Mouse (Mus musculus) MEL (cell line): ENCODE results near the gene Gm20388.

Source experiments
- CHD2 ChIP-seq: IDR thresholded peaks from 2 replicates; pipeline ENCODE4 v1.6.1; 2011; ENCODE audit warnings: low read length, improper control_type of control experiment
- CTCF ChIP-seq, 3 experiments: IDR thresholded peaks in 2 of 3; conservative IDR thresholded peaks in 1 of 3; 2 replicates each; pipeline ENCODE4 v1.5.1; 2011 to 2012; ENCODE audit warnings: low read length in 3 of 3, low read depth in 2 of 3, mild to moderate bottlenecking in 2 of 3, improper control_type of control experiment in 1 of 3, inconsistent platforms in 1 of 3, mixed read lengths in 1 of 3, moderate library complexity in 1 of 3; ENCODE audit not compliant: control insufficient read depth in 1 of 3, insufficient read depth in 1 of 3, poor library complexity in 1 of 3, severe bottlenecking in 1 of 3
- GATA1 ChIP-seq: IDR thresholded peaks from 2 replicates; pipeline ENCODE4 v1.6.1; 2011; ENCODE audit warnings: low read depth, low read length, improper control_type of control experiment
- MAFK ChIP-seq: IDR thresholded peaks from 2 replicates; pipeline ENCODE4 v1.6.1; 2011; ENCODE audit warnings: low read depth, mild to moderate bottlenecking, low read length, improper control_type of control experiment, borderline replicate concordance
- NRF1 ChIP-seq: IDR thresholded peaks from 2 replicates; pipeline ENCODE4 v1.6.1; 2014; ENCODE audit warnings: low read depth, mild to moderate bottlenecking, inconsistent platforms, low read length, improper control_type of control experiment, moderate library complexity; ENCODE audit not compliant: poor library complexity, insufficient read depth, severe bottlenecking
- POLR2A ChIP-seq, 2 experiments: IDR thresholded peaks; 2 replicates each; pipeline ENCODE4 v1.6.1; 2011 to 2012; ENCODE audit warnings: low read length in 2 of 2, mild to moderate bottlenecking in 2 of 2, control low read depth in 1 of 2, improper control_type of control experiment in 1 of 2, low read depth in 1 of 2, moderate library complexity in 1 of 2; ENCODE audit not compliant: control insufficient read depth in 1 of 2, insufficient read depth in 1 of 2, poor library complexity in 1 of 2
- TCF12 ChIP-seq: IDR thresholded peaks from 2 replicates; pipeline ENCODE4 v1.6.1; 2014; ENCODE audit warnings: low read depth, mild to moderate bottlenecking, inconsistent platforms, low read length, improper control_type of control experiment, moderate library complexity
- UBTF ChIP-seq: IDR thresholded peaks from 2 replicates; pipeline ENCODE4 v1.6.1; 2012; ENCODE audit warnings: low read depth, mild to moderate bottlenecking, inconsistent platforms, low read length, improper control_type of control experiment, moderate library complexity, borderline replicate concordance; ENCODE audit not compliant: insufficient read depth
- ZC3H11A ChIP-seq: IDR thresholded peaks from 2 replicates; pipeline ENCODE4 v1.6.1; 2012; ENCODE audit warnings: low read depth, mild to moderate bottlenecking, inconsistent platforms, low read length, improper control_type of control experiment
- ZNF384 ChIP-seq: IDR thresholded peaks from 2 replicates; pipeline ENCODE4 v1.6.1; 2012; ENCODE audit warnings: low read depth, mild to moderate bottlenecking, inconsistent platforms, low read length, improper control_type of control experiment

- TF ChIP-seq CHD2 (no peak), POLR2A (IDR thresholded peaks at IDR 0.05; ENCODE audit: control insufficient read depth in 1 of 2, insufficient read depth in 1 of 2, low read depth in 1 of 2, low read length in 2 of 2, poor library complexity in 1 of 2) (no peak), CTCF (IDR thresholded peaks at IDR 0.05 in 2 of 3, conservative IDR thresholded peaks at IDR 0.05 in 1 of 3; ENCODE audit: control insufficient read depth in 1 of 3, insufficient read depth in 1 of 3, low read depth in 2 of 3, low read length in 3 of 3, poor library complexity in 1 of 3, severe bottlenecking in 1 of 3) (no peak), NRF1 (no peak), ZNF384 (no peak), UBTF (no peak), TCF12 (no peak), GATA1 (no peak), MAFK (no peak), ZC3H11A (no peak)
Observed at GRCm38 (mm10) chr8:123453291-123453690, 3542.7 kb downstream of the Gm20388 start.
